Mouse (Mus musculus): ENCODE measurements around the gene Pccb.

- no peak for TF ChIP-seq CTCF (IDR thresholded peaks at IDR 0.05; ENCODE audit: borderline replicate concordance, insufficient read depth, low read depth, low read length)
- no peak for TF ChIP-seq POLR2A (IDR thresholded peaks at IDR 0.05; ENCODE audit: borderline replicate concordance, insufficient read depth, low read length)
These were observed 50.1 kb downstream of the Pccb start for GRCm38 (mm10) chr9:100984381-100985310.
